12 mouse cellular contexts compared by ENCODE assay signal in genomic region chr7:25764221-25764620, GRCm38 (mm10). TPM values are rescaled to one million over a fixed set of nuclear protein-coding genes. Genes with fewer than 3 reads are reported as not detected.
DNase-seq lines count a peak whose midpoint lies in the region; ATAC-seq and TF ChIP-seq lines count a peak whose summit lies in the region.
"Had no signal": no experiment of that assay in that cellular context is flagged by ENCODE, and none has a peak within 500 bp of the region (broad histone marks: within the 10 kb centered on the region; RNA-seq: fewer than 3 reads in every experiment).

No protein-coding gene starts in this region.

- no peak for DNase-seq in liver
- DNase-seq in embryonic facial prominence, embryonic 10.5 days (ENCODE audit: low spot score) = peak; percentile 34
- DNase-seq in limb, embryonic 14.5 days (ENCODE audit: low spot score) = no peak
- DNase-seq in cerebellum, postnatal 25 days = no peak
- DNase-seq in spleen, adult 18-20 months = no peak
- DNase-seq: cerebellum, adult 11 months; gastrocnemius, postnatal 10 days had no signal

- H3K9ac ChIP-seq in liver, embryonic 12.5 days = no peak overlapping the region
- no peak overlapping the region for H3K9ac ChIP-seq in intestine, embryonic 15.5 days
- no peak overlapping the region for H3K9ac ChIP-seq in limb, embryonic 14.5 days (ENCODE audit: low read depth, low read length, severe bottlenecking)
- H3K9ac ChIP-seq: limb, embryonic 15.5 days had no signal

- no peaks in the 10 kb centered on the region for H3K27me3 ChIP-seq in liver, embryonic 12.5 days (replicated peaks)
- H3K27me3 ChIP-seq in embryonic facial prominence, embryonic 10.5 days (replicated peaks; ENCODE audit: low read depth, poor library complexity, severe bottlenecking) = no peaks in the 10 kb centered on the region
- H3K27me3 ChIP-seq in intestine, embryonic 15.5 days (replicated peaks) = no peaks in the 10 kb centered on the region
- H3K27me3 ChIP-seq in limb, embryonic 14.5 days (ENCODE audit: control insufficient read depth, insufficient read depth, low read length) = no peaks in the 10 kb centered on the region
- H3K27me3 ChIP-seq: limb, embryonic 15.5 days had no signal

- no peak overlapping the region for H3K4me2 ChIP-seq in liver, embryonic 12.5 days
- no peak overlapping the region for H3K4me2 ChIP-seq in intestine, embryonic 15.5 days (replicated peaks)
- H3K4me2 ChIP-seq in limb, embryonic 14.5 days (replicated peaks; ENCODE audit: low read depth, low read length, severe bottlenecking) = no peak overlapping the region
- H3K4me2 ChIP-seq: limb, embryonic 15.5 days had no signal

- no peaks in the 10 kb centered on the region for H3K9me3 ChIP-seq in liver, embryonic 12.5 days (replicated peaks)
- no peaks in the 10 kb centered on the region for H3K9me3 ChIP-seq in embryonic facial prominence, embryonic 10.5 days
- H3K9me3 ChIP-seq in intestine, embryonic 15.5 days = no peaks in the 10 kb centered on the region
- H3K9me3 ChIP-seq in limb, embryonic 14.5 days (ENCODE audit: control insufficient read depth, low read length) = no peaks in the 10 kb centered on the region
- H3K9me3 ChIP-seq: limb, embryonic 15.5 days had no signal

- H3K27ac ChIP-seq in liver, embryonic 12.5 days = peak overlapping the region; percentile 28; the same call in 1 of the 2 replicates
- peak overlapping the region; percentile 16 for H3K27ac ChIP-seq in embryonic facial prominence, embryonic 10.5 days (replicated peaks)
- H3K27ac ChIP-seq in intestine, embryonic 15.5 days = peak overlapping the region; percentile 28; the same call in 1 of the 2 replicates
- H3K27ac ChIP-seq in limb, embryonic 14.5 days (replicated peaks; ENCODE audit: low read depth, low read length) = 0 out of 2 replicates have a peak overlapping the region, but pooled peaks have one; percentile 13
- H3K27ac ChIP-seq: limb, embryonic 15.5 days had no signal

- H3K4me1 ChIP-seq in liver, embryonic 12.5 days = no peaks in the 10 kb centered on the region
- peaks cover 11% of the 10 kb centered on the region for H3K4me1 ChIP-seq in embryonic facial prominence, embryonic 10.5 days
- no peaks in the 10 kb centered on the region for H3K4me1 ChIP-seq in intestine, embryonic 15.5 days (replicated peaks)
- no peaks in the 10 kb centered on the region for H3K4me1 ChIP-seq in limb, embryonic 14.5 days (ENCODE audit: control insufficient read depth, insufficient read depth, low read length)
- H3K4me1 ChIP-seq: limb, embryonic 15.5 days had no signal

- H3K36me3 ChIP-seq in liver, embryonic 12.5 days = peaks cover 3% of the 10 kb centered on the region; the same call in 1 of the 2 replicates
- H3K36me3 ChIP-seq in embryonic facial prominence, embryonic 10.5 days (replicated peaks) = peaks cover 87% of the 10 kb centered on the region
- H3K36me3 ChIP-seq in intestine, embryonic 15.5 days = peaks cover 21% of the 10 kb centered on the region; the same call in 1 of the 2 replicates
- H3K36me3 ChIP-seq in limb, embryonic 14.5 days (ENCODE audit: control insufficient read depth, insufficient read depth, low read length) = peaks cover 89% of the 10 kb centered on the region

- no peak for ATAC-seq in liver, embryonic 12.5 days
- peak; percentile 46; the same call in 1 of the 2 replicates for ATAC-seq in intestine, embryonic 15.5 days
- ATAC-seq in limb, embryonic 14.5 days (ENCODE audit: low FRiP score, low read depth) = no peak

- WGBS in liver, embryonic 12.5 days (ENCODE audit: insufficient replicate concordance) = 53% methylated on average over 5 of the region's 5 CpGs
- 47% methylated on average over 5 of the region's 5 CpGs for WGBS in embryonic facial prominence, embryonic 10.5 days
- WGBS in intestine, embryonic 15.5 days = 49% methylated on average over 5 of the region's 5 CpGs
- WGBS in limb, embryonic 14.5 days = 56% methylated on average over 5 of the region's 5 CpGs

- H3K4me3 ChIP-seq in liver, embryonic 12.5 days = no peak overlapping the region
- H3K4me3 ChIP-seq in embryonic facial prominence, embryonic 10.5 days = no peak overlapping the region
- H3K4me3 ChIP-seq in intestine, embryonic 15.5 days (replicated peaks) = no peak overlapping the region
- H3K4me3 ChIP-seq in limb, embryonic 14.5 days (replicated peaks; ENCODE audit: low read length) = no peak overlapping the region
- H3K4me3 ChIP-seq: erythroblast, embryonic 14.5 days; limb, embryonic 15.5 days; myocyte had no signal

- TF ChIP-seq POLR2A in limb, embryonic 14.5 days (IDR thresholded peaks at IDR 0.05; ENCODE audit: borderline replicate concordance, extremely low read depth, insufficient read depth, insufficient read length) = no peak

RNA-seq across cellular contexts. Expression of gene Hnrnpul1, which starts 9.7 kb away (rescaled TPM):
- 46.1 and 52.3 TPM in 2 replicates for polyA plus RNA-seq in liver, embryonic 12.5 days (2016; fragmentation: Nextera tagmentation; extraction: Ambion mirVana)
- polyA plus RNA-seq in embryonic facial prominence, embryonic 10.5 days (2016; fragmentation: Nextera tagmentation; extraction: Ambion mirVana) = 60.8 and 62.5 TPM in 2 replicates
- 43.9 and 51.5 TPM in 2 replicates for polyA plus RNA-seq in intestine, embryonic 15.5 days (2015; fragmentation: Nextera tagmentation; extraction: Ambion mirVana)
- polyA plus RNA-seq in limb, embryonic 14.5 days (2012; rRNA removed) = 66.8 and 73.4 TPM in 2 replicates
- polyA plus RNA-seq in limb, embryonic 14.5 days (2014; fragmentation: Nextera tagmentation; extraction: Ambion mirVana) = 77.1 and 80.7 TPM in 2 replicates

RNA-seq across cellular contexts. Expression of gene Axl, which starts 24.3 kb away (rescaled TPM):
- 14.1 and 20.1 TPM in 2 replicates for polyA plus RNA-seq in liver, embryonic 12.5 days (2016; fragmentation: Nextera tagmentation; extraction: Ambion mirVana)
- 22.1 and 29.7 TPM in 2 replicates for polyA plus RNA-seq in embryonic facial prominence, embryonic 10.5 days (2016; fragmentation: Nextera tagmentation; extraction: Ambion mirVana)
- 69.8 and 71.5 TPM in 2 replicates for polyA plus RNA-seq in intestine, embryonic 15.5 days (2015; fragmentation: Nextera tagmentation; extraction: Ambion mirVana)
- 80.2 and 94.4 TPM in 2 replicates for polyA plus RNA-seq in limb, embryonic 14.5 days (2012; rRNA removed)
- 111 and 132 TPM in 2 replicates for polyA plus RNA-seq in limb, embryonic 14.5 days (2014; fragmentation: Nextera tagmentation; extraction: Ambion mirVana)

RNA-seq across cellular contexts. Expression of gene Ccdc97, which starts 45.3 kb away (rescaled TPM):
- 14.7 and 15.2 TPM in 2 replicates for polyA plus RNA-seq in liver, embryonic 12.5 days (2016; fragmentation: Nextera tagmentation; extraction: Ambion mirVana)
- 31.6 and 33.2 TPM in 2 replicates for polyA plus RNA-seq in embryonic facial prominence, embryonic 10.5 days (2016; fragmentation: Nextera tagmentation; extraction: Ambion mirVana)
- polyA plus RNA-seq in intestine, embryonic 15.5 days (2015; fragmentation: Nextera tagmentation; extraction: Ambion mirVana) = 18.5 and 19.3 TPM in 2 replicates
- 64.5 and 84.8 TPM in 2 replicates for polyA plus RNA-seq in limb, embryonic 14.5 days (2012; rRNA removed)
- polyA plus RNA-seq in limb, embryonic 14.5 days (2014; fragmentation: Nextera tagmentation; extraction: Ambion mirVana) = 28.4 and 32.0 TPM in 2 replicates

RNA-seq across cellular contexts. Expression of gene Cyp2s1, which starts 52.5 kb away (rescaled TPM):
- polyA plus RNA-seq in liver, embryonic 12.5 days (2016; fragmentation: Nextera tagmentation; extraction: Ambion mirVana) = 0.62 and 0.81 TPM in 2 replicates
- 2.5 and 2.9 TPM in 2 replicates for polyA plus RNA-seq in embryonic facial prominence, embryonic 10.5 days (2016; fragmentation: Nextera tagmentation; extraction: Ambion mirVana)
- polyA plus RNA-seq in intestine, embryonic 15.5 days (2015; fragmentation: Nextera tagmentation; extraction: Ambion mirVana) = 33.2 and 35.9 TPM in 2 replicates
- polyA plus RNA-seq in limb, embryonic 14.5 days (2012; rRNA removed) = 2.6 and 3.3 TPM in 2 replicates
- polyA plus RNA-seq in limb, embryonic 14.5 days (2014; fragmentation: Nextera tagmentation; extraction: Ambion mirVana) = 1.6 and 2.0 TPM in 2 replicates
- polyA plus RNA-seq: erythroblast, embryonic 14.5 days had no signal
